17 mouse cellular contexts compared by ENCODE assay signal in the genomic region with DNA sequence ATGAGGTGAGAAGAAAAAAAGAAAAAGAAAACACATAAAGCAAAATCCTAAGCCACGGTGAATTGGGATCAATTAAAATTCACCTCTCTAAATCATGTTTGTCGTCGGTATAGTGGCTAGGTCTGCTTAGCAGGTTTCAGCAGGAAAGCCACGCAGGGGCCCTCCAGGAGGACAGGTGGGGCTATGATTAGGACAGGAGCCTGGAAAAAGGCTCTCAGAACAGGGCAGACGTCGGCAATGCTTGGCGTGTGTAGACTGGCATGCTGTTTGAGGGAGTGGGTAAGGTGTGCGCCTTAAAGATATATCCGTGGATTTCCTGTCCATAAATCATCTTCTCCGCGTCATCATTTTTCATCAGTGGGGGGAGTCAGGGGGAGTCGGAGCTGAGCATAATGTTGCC. TPM values are rescaled to one million over a fixed set of nuclear protein-coding genes. Genes with fewer than 3 reads are reported as not detected.
DNase-seq lines count a peak whose midpoint lies in the region; ATAC-seq and TF ChIP-seq lines count a peak whose summit lies in the region.
"Had no signal": no experiment of that assay in that cellular context is flagged by ENCODE, and none has a peak within 500 bp of the region (broad histone marks: within the 10 kb centered on the region; RNA-seq: fewer than 3 reads in every experiment).

No protein-coding gene starts in this region.

- H3K4me3 ChIP-seq in hindbrain, embryonic 14.5 days (replicated peaks; ENCODE audit: low read length), result no peak overlapping the region
- H3K4me3 ChIP-seq in hindbrain, embryonic 10.5 days, result no peak overlapping the region
- H3K4me3 ChIP-seq in stomach, postnatal 0 days (ENCODE audit: low read depth, low read length), result no peak overlapping the region
- H3K4me3 ChIP-seq: forebrain, embryonic 12.5 days; heart, embryonic 12.5 days had no signal

- no peaks in the 10 kb centered on the region for H3K27me3 ChIP-seq in hindbrain, embryonic 14.5 days (ENCODE audit: control insufficient read depth, insufficient read depth, low read length)
- H3K27me3 ChIP-seq in hindbrain, embryonic 10.5 days (ENCODE audit: insufficient read depth, poor library complexity, severe bottlenecking), result no peaks in the 10 kb centered on the region
- H3K27me3 ChIP-seq in stomach, postnatal 0 days (ENCODE audit: control insufficient read depth, insufficient read depth, low read length), result no peaks in the 10 kb centered on the region
- H3K27me3 ChIP-seq: CH12.LX, Patski had no signal

- ATAC-seq in hindbrain, embryonic 14.5 days (ENCODE audit: low FRiP score), result no peak
- peak; percentile 50; the same call in 1 of the 2 replicates for ATAC-seq in stomach, postnatal 0 days (ENCODE audit: low FRiP score, low TSS enrichment)
- ATAC-seq: activated CD4-positive, CD25-positive, alpha-beta regulatory T cell, adult 4 months; forebrain, embryonic 16.5 days; Patski had no signal

- no peaks in the 10 kb centered on the region for H3K36me3 ChIP-seq in hindbrain, embryonic 14.5 days (replicated peaks; ENCODE audit: control insufficient read depth, insufficient read depth)
- no peaks in the 10 kb centered on the region for H3K36me3 ChIP-seq in hindbrain, embryonic 10.5 days
- no peaks in the 10 kb centered on the region for H3K36me3 ChIP-seq in stomach, postnatal 0 days (ENCODE audit: control insufficient read depth, insufficient read depth, low read length)
- H3K36me3 ChIP-seq: forebrain, embryonic 12.5 days; heart, embryonic 12.5 days had no signal

- peak; percentile 53 for TF ChIP-seq EP300 in stomach, postnatal 0 days (optimal IDR thresholded peaks at IDR 0.05)

- no peak overlapping the region for H3K4me2 ChIP-seq in hindbrain, embryonic 14.5 days (replicated peaks)
- no peak overlapping the region for H3K4me2 ChIP-seq in stomach, postnatal 0 days (replicated peaks; ENCODE audit: low read depth)
- H3K4me2 ChIP-seq: forebrain, embryonic 12.5 days; heart, embryonic 12.5 days had no signal

- DNase-seq in hindbrain, embryonic 14.5 days (ENCODE audit: low spot score), result no peak
- DNase-seq in hindbrain, embryonic 10.5 days (ENCODE audit: low spot score), result no peak
- peak; percentile 39 for DNase-seq in urinary bladder, postnatal 14 days (ENCODE audit: low spot score)
- DNase-seq in urinary bladder, postnatal 4 days (ENCODE audit: low spot score in 2 of 2), result no peak
- DNase-seq in stomach, postnatal 0 days (ENCODE audit: low spot score), result no peak
- DNase-seq in lung, postnatal 14 days, result no peak
- no peak for DNase-seq in right cerebral cortex, postnatal 14 days
- DNase-seq: adrenal gland, postnatal 25 days; cerebellum, adult 18-20 months; cerebellum, postnatal 10 days; gastrocnemius, postnatal 25 days had no signal

- H3K9ac ChIP-seq in hindbrain, embryonic 14.5 days, result no peak overlapping the region
- no peak overlapping the region for H3K9ac ChIP-seq in stomach, postnatal 0 days (ENCODE audit: low read length)
- H3K9ac ChIP-seq: forebrain, embryonic 12.5 days; heart, embryonic 12.5 days had no signal

- H3K4me1 ChIP-seq in hindbrain, embryonic 14.5 days (replicated peaks; ENCODE audit: control insufficient read depth, insufficient read depth, low read length), result peaks cover 16% of the 10 kb centered on the region
- H3K4me1 ChIP-seq in hindbrain, embryonic 10.5 days (replicated peaks), result no peaks in the 10 kb centered on the region
- no peaks in the 10 kb centered on the region for H3K4me1 ChIP-seq in stomach, postnatal 0 days (replicated peaks; ENCODE audit: control insufficient read depth, insufficient read depth)

- TF ChIP-seq CTCF in stomach, postnatal 0 days (IDR thresholded peaks at IDR 0.05; ENCODE audit: low read depth), result no peak

- no peaks in the 10 kb centered on the region for H3K9me3 ChIP-seq in hindbrain, embryonic 14.5 days (ENCODE audit: control insufficient read depth, low read length)
- no peaks in the 10 kb centered on the region for H3K9me3 ChIP-seq in hindbrain, embryonic 10.5 days
- H3K9me3 ChIP-seq in stomach, postnatal 0 days (ENCODE audit: control insufficient read depth, low read length), result no peaks in the 10 kb centered on the region
- H3K9me3 ChIP-seq: forebrain, embryonic 12.5 days; heart, embryonic 12.5 days had no signal

- 76% methylated on average over 12 of the region's 12 CpGs for WGBS in hindbrain, embryonic 14.5 days
- 88% methylated on average over 12 of the region's 12 CpGs for WGBS in hindbrain, embryonic 10.5 days
- WGBS in stomach, postnatal 0 days, result 34% methylated on average over 12 of the region's 12 CpGs

- H3K27ac ChIP-seq in hindbrain, embryonic 14.5 days, result peak overlapping the region; percentile 48; the same call in 1 of the 2 replicates
- no peak overlapping the region for H3K27ac ChIP-seq in hindbrain, embryonic 10.5 days
- H3K27ac ChIP-seq in stomach, postnatal 0 days (replicated peaks), result no peak overlapping the region
- H3K27ac ChIP-seq: forebrain, embryonic 12.5 days had no signal

RNA-seq across cellular contexts. Expression of gene Cdh13, which starts 32.9 kb away (rescaled TPM):
- 134 and 166 TPM in 2 replicates for polyA plus RNA-seq in hindbrain, embryonic 14.5 days (2014; fragmentation: Nextera tagmentation; extraction: Ambion mirVana)
- polyA plus RNA-seq in hindbrain, embryonic 10.5 days (2016; fragmentation: Nextera tagmentation; extraction: Ambion mirVana), result 5.2 and 8.5 TPM in 2 replicates
- polyA plus RNA-seq in stomach, postnatal 0 days (2015; fragmentation: Nextera tagmentation; extraction: Ambion mirVana), result 18.5 and 21.3 TPM in 2 replicates
